Mouse (Mus musculus) lung, postnatal 10 days (tissue): ENCODE data around the gene Sdr39u1.

ENCODE experiments used
- DNase-seq: peaks from one replicate; pipeline ENCODE4 v3.0.0; 2021

Sdr39u1 gene

GRCm38 (mm10) chr14:55899701-55900413 lies at the start of gene Sdr39u1:
TSS of gene Sdr39u1 (minus strand) at chr14:55900293.
- peak; percentile 92 for DNase-seq

GRCm38 (mm10) chr14:55946269-55946969 lies 46.3 kb upstream of the Sdr39u1 start:
- DNase-seq = no peak

- no peak for DNase-seq
These were observed 44.5 kb upstream of the Sdr39u1 start, which contains the start of gene Cma1 for GRCm38 (mm10) chr14:55944575-55944974. TSS of gene Cma1 (minus strand) at chr14:55944675.

GRCm38 (mm10) chr14:55943601-55944000 lies 43.5 kb upstream of the Sdr39u1 start:
- no peak for DNase-seq

GRCm38 (mm10) chr14:55940070-55940800 lies 40.1 kb upstream of the Sdr39u1 start:
- no peak for DNase-seq

GRCm38 (mm10) chr14:55933586-55933985 lies 33.5 kb upstream of the Sdr39u1 start:
- peak; percentile 89 for DNase-seq

GRCm38 (mm10) chr14:55929263-55929997 lies 29.3 kb upstream of the Sdr39u1 start:
- DNase-seq = no peak

- DNase-seq = no peak
These were observed 26.8 kb upstream of the Sdr39u1 start for GRCm38 (mm10) chr14:55926847-55927246.

- DNase-seq = no peak
These were observed 22.6 kb upstream of the Sdr39u1 start for GRCm38 (mm10) chr14:55922475-55923232.

- DNase-seq = peak; percentile 88
These were observed 18.4 kb upstream of the Sdr39u1 start for GRCm38 (mm10) chr14:55918240-55919082.

GRCm38 (mm10) chr14:55913406-55913805 lies 13.3 kb upstream of the Sdr39u1 start:
- no peak for DNase-seq

- DNase-seq = no peak
These were observed 5.4 kb upstream of the Sdr39u1 start for GRCm38 (mm10) chr14:55905518-55905917.

- DNase-seq = no peak
These were observed 292 bp upstream of the Sdr39u1 start for GRCm38 (mm10) chr14:55900414-55900755.

- DNase-seq = no peak
These were observed 1.1 kb downstream of the Sdr39u1 start for GRCm38 (mm10) chr14:55898947-55899346.

GRCm38 (mm10) chr14:55897671-55898070 lies 2.4 kb downstream of the Sdr39u1 start:
- DNase-seq = no peak

GRCm38 (mm10) chr14:55886571-55887382 lies 13.3 kb downstream of the Sdr39u1 start:
- DNase-seq = no peak

- peak; percentile 72 for DNase-seq
These were observed 14.3 kb downstream of the Sdr39u1 start for GRCm38 (mm10) chr14:55885791-55886271.

GRCm38 (mm10) chr14:55885114-55885790 lies 14.8 kb downstream of the Sdr39u1 start:
- DNase-seq = no peak

GRCm38 (mm10) chr14:55884713-55885113 lies 15.4 kb downstream of the Sdr39u1 start, which contains the start of gene Khnyn:
TSS of gene Khnyn (plus strand) at chr14:55884947.
- DNase-seq = peak; percentile 96
